Mouse (Mus musculus) cerebellum, adult 18-20 months (tissue): Measurements from ENCODE around the gene 1520401A03Rik.
A peak's percentile ranks its signal among the peaks of the same experiment; 100 is the strongest.

ENCODE experiments used
- DNase-seq, 2 experiments: peaks; one replicate each; pipeline ENCODE4 v3.0.0; 2021

Gene 1520401A03Rik

GRCm38 (mm10) chr17:23699131-23700077 is 23.2 kb downstream of the 1520401A03Rik start:
- DNase-seq, result peak; percentile 71 to 75

- no peak for DNase-seq
Observed at GRCm38 (mm10) chr17:23695801-23696200, 26.8 kb downstream of the 1520401A03Rik start.

DNA sequence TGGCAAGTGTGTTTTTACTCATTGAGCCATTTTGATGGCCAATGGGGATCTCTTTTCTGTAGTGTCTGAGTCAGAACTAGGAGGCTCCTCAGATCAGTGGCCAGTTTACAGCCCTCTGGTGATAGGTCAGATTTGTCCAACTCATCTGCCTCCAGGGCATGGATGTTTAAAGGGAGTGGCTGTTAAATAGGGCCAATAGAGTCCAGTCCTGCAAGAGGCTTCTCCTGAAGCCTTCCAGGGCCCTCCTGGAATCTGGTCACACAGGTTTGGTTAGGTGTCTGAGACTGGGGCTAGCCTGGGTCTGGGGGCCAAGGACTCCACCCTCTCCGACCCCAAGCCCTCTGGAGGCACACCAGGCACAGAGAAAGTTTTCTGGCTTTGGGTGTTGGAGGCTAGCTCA is 28.1 kb downstream of the 1520401A03Rik start:
- no peak for DNase-seq

- no peak for DNase-seq
Observed at GRCm38 (mm10) chr17:23683856-23684672, 38.5 kb downstream of the 1520401A03Rik start, which contains the start of gene Cldn9. Gene Cldn9 (minus strand): TSS chr17:23684026.

- no peak for DNase-seq
Observed at GRCm38 (mm10) chr17:23683226-23683625, 39.4 kb downstream of the 1520401A03Rik start.

- no peak for DNase-seq
Observed at GRCm38 (mm10) chr17:23682530-23682929, 40.1 kb downstream of the 1520401A03Rik start.

DNA sequence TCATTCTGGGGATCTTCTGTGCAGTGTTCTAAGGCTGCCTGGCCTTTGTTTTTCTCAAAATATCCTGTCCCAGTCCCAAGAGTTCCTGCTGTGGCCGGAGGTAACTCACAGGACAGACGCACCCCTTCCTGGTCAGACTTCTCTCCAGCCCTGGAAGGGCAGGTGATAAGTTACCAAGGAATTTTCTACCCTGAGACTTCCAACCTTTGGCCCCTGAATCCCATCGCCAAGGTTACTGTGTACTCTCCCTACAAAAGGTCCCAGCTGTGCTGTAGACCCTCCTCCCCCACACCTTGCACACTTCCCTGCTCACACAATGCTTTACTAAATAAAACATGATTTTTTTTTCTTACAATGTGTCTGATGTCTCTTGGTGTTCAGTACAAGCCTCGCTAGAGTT is 40.5 kb downstream of the 1520401A03Rik start:
- no peak for DNase-seq

DNA sequence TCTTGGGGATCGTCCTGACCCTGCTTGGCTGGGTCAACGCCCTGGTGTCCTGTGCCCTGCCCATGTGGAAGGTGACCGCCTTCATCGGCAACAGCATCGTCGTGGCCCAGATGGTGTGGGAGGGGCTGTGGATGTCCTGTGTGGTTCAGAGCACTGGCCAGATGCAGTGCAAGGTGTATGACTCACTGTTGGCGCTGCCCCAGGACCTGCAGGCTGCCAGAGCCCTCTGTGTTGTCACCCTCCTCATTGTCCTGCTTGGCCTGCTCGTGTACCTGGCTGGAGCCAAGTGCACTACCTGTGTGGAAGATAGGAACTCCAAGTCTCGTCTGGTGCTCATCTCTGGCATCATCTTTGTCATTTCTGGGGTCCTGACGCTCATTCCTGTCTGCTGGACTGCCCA is 41.5 kb downstream of the 1520401A03Rik start:
- no peak for DNase-seq

GRCm38 (mm10) chr17:23680336-23680735 is 42.2 kb downstream of the 1520401A03Rik start:
- DNase-seq, result no peak

- DNase-seq, result no peak
Observed at GRCm38 (mm10) chr17:23679127-23679835, 43.3 kb downstream of the 1520401A03Rik start, which contains the start of gene Cldn6. Gene Cldn6 (plus strand): TSS chr17:23679249.

GRCm38 (mm10) chr17:23677236-23677679 is 45.3 kb downstream of the 1520401A03Rik start, which contains the start of gene Tnfrsf12a:
Gene Tnfrsf12a (minus strand): TSS chr17:23677468.
- peak; percentile 88 to 90 for DNase-seq

DNA sequence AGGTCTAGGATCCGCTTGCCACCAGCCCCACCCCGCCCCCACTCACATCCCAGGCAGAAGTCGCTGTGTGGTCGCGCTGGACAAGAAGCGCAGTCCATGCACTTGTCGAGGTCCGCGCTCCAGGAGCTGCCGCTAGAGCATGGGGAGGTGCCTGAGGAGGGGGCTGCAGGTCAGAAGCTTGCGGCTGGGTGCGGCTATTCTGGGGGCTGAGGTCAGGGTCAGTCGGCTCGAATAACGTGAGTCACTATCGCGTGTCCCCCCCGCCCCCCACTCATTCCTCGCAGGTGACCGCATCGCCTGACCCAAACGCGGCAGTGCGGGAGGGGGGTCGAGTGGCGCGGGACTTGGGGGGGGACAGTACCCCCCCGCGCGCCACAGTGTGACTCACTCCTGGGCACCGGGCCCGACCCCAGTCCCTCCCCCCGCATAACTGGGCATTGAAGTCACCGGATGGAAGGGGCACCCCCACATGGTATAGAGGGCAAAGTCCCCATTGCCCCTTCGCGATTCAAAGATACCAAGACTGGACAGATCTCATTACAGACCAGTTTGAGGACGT is 46.0 kb downstream of the 1520401A03Rik start:
- DNase-seq, result peak; percentile 63 to 76

GRCm38 (mm10) chr17:23675564-23676281 is 46.9 kb downstream of the 1520401A03Rik start:
- DNase-seq, result peak; percentile 59 to 64

DNA sequence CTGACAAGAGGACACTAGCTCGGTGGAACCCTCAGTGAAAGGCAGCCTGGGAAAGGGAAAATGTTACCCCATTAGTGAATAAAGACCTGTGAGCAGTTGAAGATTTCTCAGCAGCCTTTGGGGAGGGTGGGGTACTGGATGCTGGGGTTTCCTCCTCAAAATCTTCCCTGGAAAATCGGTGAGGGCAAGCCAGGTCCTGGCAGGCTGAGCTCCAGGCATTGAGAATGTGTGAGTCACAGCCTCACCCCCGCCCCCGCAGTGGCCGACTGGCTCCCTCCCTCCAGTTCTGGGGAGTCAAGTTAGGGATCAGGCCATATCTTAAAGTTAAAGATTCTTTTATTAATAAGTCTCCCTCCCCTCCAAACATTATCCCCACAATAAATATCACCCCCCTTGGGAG is 47.5 kb downstream of the 1520401A03Rik start:
- peak; percentile 67 to 75 for DNase-seq

GRCm38 (mm10) chr17:23674271-23674952 is 48.2 kb downstream of the 1520401A03Rik start:
- DNase-seq, result peak; percentile 56

DNA sequence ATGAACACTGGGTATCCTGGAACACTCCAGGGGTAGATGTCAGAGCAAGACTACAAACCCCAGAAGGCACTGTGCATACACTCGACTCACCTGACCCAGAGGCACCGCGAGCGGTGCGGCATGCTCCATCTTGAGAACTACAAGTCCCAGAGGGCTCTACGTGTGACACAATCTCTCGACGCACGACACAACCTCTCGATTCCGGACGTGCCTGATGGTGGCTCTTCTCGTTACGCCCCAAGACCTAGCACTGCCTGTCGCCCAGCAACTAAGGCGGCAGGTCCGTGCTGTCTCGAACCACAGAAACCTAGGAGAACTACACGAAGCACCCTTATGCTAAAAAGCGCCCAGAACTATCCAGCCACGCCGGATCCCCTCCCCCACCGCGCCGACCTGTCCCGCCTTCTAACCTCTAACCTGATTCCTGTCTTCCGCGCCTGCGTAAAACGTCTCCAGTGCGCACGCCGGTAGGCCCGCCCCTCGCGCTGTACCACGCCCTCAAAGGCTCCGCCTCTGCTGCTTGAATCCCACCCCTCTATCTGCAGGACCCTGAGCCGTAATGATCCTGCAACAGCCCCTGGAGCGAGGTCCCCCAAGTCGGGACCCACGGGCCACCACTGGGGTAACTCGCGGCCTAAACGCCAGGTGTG is 49.0 kb downstream of the 1520401A03Rik start, which contains the start of the genes Hcfc1r1 and Thoc6:
TSS of gene Hcfc1r1 (plus strand) at position 173 of the 650 bp plus-strand sequence.
TSS of gene Thoc6 (minus strand) at position 459 of the 650 bp plus-strand sequence.
- peak; percentile 95 to 97 for DNase-seq

DNA sequence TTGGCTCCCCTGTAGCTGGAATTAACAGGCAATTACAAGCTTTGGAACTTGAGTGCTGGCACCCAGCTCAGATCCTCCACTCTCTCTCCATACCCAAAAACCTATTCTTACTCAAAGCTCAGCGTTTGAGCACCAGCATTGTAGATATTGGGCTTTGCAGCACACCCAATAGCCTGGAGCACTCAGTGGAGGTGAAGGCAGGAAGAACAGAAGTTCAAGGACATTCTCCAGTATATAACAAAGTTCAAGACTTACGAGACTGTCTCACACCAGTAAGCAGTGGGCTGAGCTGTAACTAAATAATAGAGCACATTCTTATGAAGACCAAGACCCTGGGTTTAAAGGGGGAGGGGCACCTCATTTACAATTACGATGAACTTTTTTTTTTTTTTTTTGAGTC is 49.8 kb downstream of the 1520401A03Rik start:
- DNase-seq, result no peak

DNA sequence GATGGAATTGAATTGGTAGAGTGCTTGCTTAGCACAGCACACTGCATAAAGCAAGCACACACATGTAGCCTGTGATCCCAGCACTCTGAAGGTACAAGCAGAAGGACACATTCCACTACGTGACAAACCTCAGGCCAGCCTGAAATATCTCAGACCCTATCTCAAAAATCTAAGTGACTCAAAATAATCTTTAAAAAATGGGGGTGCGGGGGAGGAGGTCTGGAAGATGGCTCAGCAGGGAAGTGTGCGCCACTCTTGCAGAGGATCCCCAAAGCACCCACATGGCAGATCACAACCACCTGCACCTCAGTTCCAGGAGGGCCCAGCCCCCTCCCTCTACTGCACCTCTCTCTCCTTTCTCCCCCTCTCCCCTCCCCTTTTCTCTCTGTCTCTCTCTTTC is 51.1 kb downstream of the 1520401A03Rik start:
- DNase-seq, result no peak

DNA sequence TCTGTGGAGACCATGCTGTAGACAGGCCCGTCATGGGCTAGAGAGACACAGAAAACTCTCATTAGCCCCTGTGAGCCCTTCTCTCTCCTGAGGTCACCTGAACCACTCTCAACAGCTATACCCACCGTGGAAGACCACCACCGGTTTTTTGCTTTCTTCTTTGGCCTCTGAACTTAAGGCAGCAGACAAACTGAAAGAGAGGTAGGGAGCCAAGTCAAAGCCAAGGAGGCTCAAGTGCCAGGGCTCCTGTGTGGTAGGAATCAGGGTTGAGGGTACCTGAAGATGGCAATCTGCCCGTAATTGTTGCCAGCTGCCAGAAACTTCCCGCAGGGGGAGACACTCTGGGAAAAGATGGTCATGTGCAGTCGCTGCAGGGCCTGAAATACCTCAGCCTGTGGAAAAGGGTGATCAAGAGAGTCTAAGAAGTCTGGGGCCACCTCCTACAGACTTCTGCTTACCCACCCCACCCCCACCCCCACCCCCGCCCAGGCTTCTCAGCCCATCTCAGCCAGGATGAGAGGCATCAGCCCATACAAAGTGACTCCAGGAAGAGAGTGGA is 52.0 kb downstream of the 1520401A03Rik start:
- no peak for DNase-seq

GRCm38 (mm10) chr17:23665511-23665910 is 57.1 kb downstream of the 1520401A03Rik start:
- DNase-seq, result no peak
